Mouse (Mus musculus) kidney, postnatal 25 days (tissue): ENCODE measurements around the gene Nr2c2ap.

ENCODE experiments used
- DNase-seq, 2 experiments: peaks; one replicate each; pipeline ENCODE4 v3.0.0; 2021; ENCODE audit warnings: mixed read lengths in 2 of 2

The Nr2c2ap gene

GRCm38 (mm10) chr8:70170116-70170515 is 39.0 kb downstream of the Nr2c2ap start:
- no peak for DNase-seq

GRCm38 (mm10) chr8:70170748-70171147 is 39.6 kb downstream of the Nr2c2ap start:
- DNase-seq, result peak; percentile 79 to 82

- no peak for DNase-seq
Measured at GRCm38 (mm10) chr8:70171240-70171639, 40.1 kb downstream of the Nr2c2ap start.

GRCm38 (mm10) chr8:70172043-70172681 is 41.0 kb downstream of the Nr2c2ap start, which contains the start of gene Tmem161a:
Gene Tmem161a, plus strand, starts transcription at chr8:70172356.
- DNase-seq, result peak; percentile 97

- no peak for DNase-seq
Measured at GRCm38 (mm10) chr8:70173320-70173719, 42.2 kb downstream of the Nr2c2ap start.

- no peak for DNase-seq
Measured at GRCm38 (mm10) chr8:70174079-70174478, 42.9 kb downstream of the Nr2c2ap start.

GRCm38 (mm10) chr8:70178231-70178630 is 47.1 kb downstream of the Nr2c2ap start:
- DNase-seq, result no peak

- DNase-seq, result no peak
Measured at GRCm38 (mm10) chr8:70179082-70179481, 47.9 kb downstream of the Nr2c2ap start.

GRCm38 (mm10) chr8:70181212-70181902 is 50.2 kb downstream of the Nr2c2ap start:
- no peak for DNase-seq

- DNase-seq, result no peak
Measured at GRCm38 (mm10) chr8:70181903-70182252, 50.7 kb downstream of the Nr2c2ap start.

- no peak for DNase-seq
Measured at GRCm38 (mm10) chr8:70183194-70183593, 52.1 kb downstream of the Nr2c2ap start.
